ENCODE assay signal across 9 mouse cellular contexts in the genomic region with DNA sequence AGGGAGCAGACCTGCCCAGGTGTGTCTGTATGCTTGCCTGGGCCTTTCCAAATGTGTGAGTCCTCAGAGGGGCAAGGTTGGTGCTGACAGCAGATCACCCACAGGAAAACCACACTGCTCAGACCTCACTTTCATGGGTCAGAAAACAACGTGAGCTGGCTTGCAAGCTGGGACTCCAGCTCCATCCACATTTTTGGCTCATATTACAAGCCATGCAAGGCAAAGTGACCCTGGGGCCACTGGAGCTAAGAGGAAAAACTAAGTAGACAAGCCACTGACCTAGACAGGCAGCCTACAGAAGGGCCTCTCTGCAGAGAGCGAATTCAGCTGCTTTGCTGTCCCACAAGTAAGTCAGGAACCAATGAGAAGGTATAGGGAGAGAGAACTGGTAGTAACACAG.
A peak's percentile ranks its signal among the peaks of the same experiment; 100 is the strongest.
DNase-seq lines count a peak whose midpoint lies in the region; ATAC-seq lines count a peak whose summit lies in the region.
"Had no signal": no experiment of that assay in that cellular context is flagged by ENCODE, and none has a peak within 500 bp of the region (broad histone marks: within the 10 kb centered on the region; RNA-seq: fewer than 3 reads in every experiment).

No protein-coding gene starts in this region.

- no peak overlapping the region for H3K4me2 ChIP-seq in embryonic facial prominence, embryonic 14.5 days (ENCODE audit: low read depth, low read length)
- H3K4me2 ChIP-seq: liver, embryonic 11.5 days had no signal

- no peak overlapping the region for H3K4me3 ChIP-seq in embryonic facial prominence, embryonic 14.5 days (ENCODE audit: low read depth, low read length)

- H3K4me1 ChIP-seq in embryonic facial prominence, embryonic 14.5 days (ENCODE audit: control insufficient read depth, insufficient read depth, low read length): peaks cover 28% of the 10 kb centered on the region

- no peak overlapping the region for H3K9ac ChIP-seq in embryonic facial prominence, embryonic 14.5 days (ENCODE audit: low read depth, low read length)

- peak; percentile 47 for DNase-seq in adrenal gland, adult 2 months
- no peak for DNase-seq in adrenal gland, postnatal 4 days (ENCODE audit: low spot score in 2 of 2)
- DNase-seq in 3134 (ENCODE audit: extremely low read depth, insufficient read length, low spot score): peak; percentile 44
- peak; percentile 50 for DNase-seq in embryonic facial prominence, embryonic 14.5 days (ENCODE audit: low spot score)
- peak; percentile 55 for DNase-seq in kidney, postnatal 14 days
- DNase-seq in layer of hippocampus, adult 11-12 months (ENCODE audit: low spot score): no peak
- DNase-seq in spleen, adult 18-20 months: no peak

- ATAC-seq in embryonic facial prominence, embryonic 14.5 days (ENCODE audit: low read depth): no peak
- no peak for ATAC-seq in erythroblast, adult 5-6 weeks (replicated peaks; ENCODE audit: low FRiP score, poor library complexity, severe bottlenecking)

- H3K27me3 ChIP-seq in embryonic facial prominence, embryonic 14.5 days (replicated peaks; ENCODE audit: control insufficient read depth, insufficient read depth, low read length): no peaks in the 10 kb centered on the region

- no peak overlapping the region for H3K27ac ChIP-seq in embryonic facial prominence, embryonic 14.5 days (replicated peaks; ENCODE audit: low read depth, low read length)

- no peaks in the 10 kb centered on the region for H3K36me3 ChIP-seq in embryonic facial prominence, embryonic 14.5 days (ENCODE audit: control insufficient read depth, insufficient read depth, low read length)

- no peaks in the 10 kb centered on the region for H3K9me3 ChIP-seq in embryonic facial prominence, embryonic 14.5 days (ENCODE audit: control insufficient read depth, low read length)

- WGBS in embryonic facial prominence, embryonic 14.5 days: 16% methylated on average over 2 of the region's 2 CpGs

Comparison
In these comparisons a context has a peak if more than half of its experiments do, and no peak if none do; other contexts are left out.
1. DNase-seq: peak in adrenal gland, adult 2 months (single experiment), 3134 (single experiment), embryonic facial prominence, embryonic 14.5 days (single experiment) and kidney, postnatal 14 days (single experiment); none in adrenal gland, postnatal 4 days (0 of 2), layer of hippocampus, adult 11-12 months (single experiment) and spleen, adult 18-20 months (0 of 2).